Mouse (Mus musculus) hindbrain, embryonic 11.5 days (tissue): Measurements from ENCODE around the gene Rpl36. TPM values are rescaled to one million over a fixed set of nuclear protein-coding genes. Genes with fewer than 3 reads are reported as not detected.
"Not testable (repeated sequence)": the region's sequence is repeated elsewhere in the genome, so short reads cannot be mapped to it uniquely, and the experiment has no call there.

Experiments used
- ATAC-seq: fragments of 200-750 bp; cut with Nextera tagmentation; 2 replicates; pipeline ENCODE4 v1.8.0; 2017; ENCODE audit warnings: mild to moderate bottlenecking, moderate TSS enrichment, moderate library complexity; ENCODE audit not compliant: low FRiP score
- DNase-seq: peaks from one replicate; pipeline ENCODE4 v3.0.0-alpha.2; 2015; ENCODE audit warnings: low spot score
- H3K27ac ChIP-seq: fragments of 300-500 bp; sonication (generic); 2 replicates; pipeline ENCODE4 v1.5.1; 2014; ENCODE audit warnings: mild to moderate bottlenecking, low read depth, low read length
- H3K27me3 ChIP-seq: fragments of 300-500 bp; sonication (generic); 2 replicates; pipeline ENCODE4 v1.6.1; 2014; ENCODE audit warnings: mild to moderate bottlenecking, low read length, moderate library complexity, mixed read lengths; ENCODE audit not compliant: control insufficient read depth, insufficient read depth
- H3K36me3 ChIP-seq: fragments of 300-500 bp; sonication (generic); 2 replicates; pipeline ENCODE4 v1.6.1; 2014; ENCODE audit warnings: mild to moderate bottlenecking, low read length, moderate library complexity, mixed read lengths; ENCODE audit not compliant: control insufficient read depth, insufficient read depth
- H3K4me1 ChIP-seq: fragments of 300-500 bp; sonication (generic); replicated peaks from 2 replicates; pipeline ENCODE4 v1.6.1; 2014; ENCODE audit warnings: low read length, mixed read lengths; ENCODE audit not compliant: control insufficient read depth, insufficient read depth
- H3K4me2 ChIP-seq: fragments of 300-500 bp; sonication (generic); replicated peaks from 2 replicates; pipeline ENCODE4 v1.6.1; 2014; ENCODE audit warnings: mild to moderate bottlenecking, low read depth, low read length
- H3K4me3 ChIP-seq: fragments of 300-500 bp; sonication (generic); 2 replicates; pipeline ENCODE4 v1.5.1; 2014; ENCODE audit warnings: low read depth, low read length
- H3K9ac ChIP-seq: fragments of 300-500 bp; sonication (generic); 2 replicates; pipeline ENCODE4 v1.6.1; 2014; ENCODE audit warnings: low read depth, low read length
- H3K9me3 ChIP-seq: fragments of 300-500 bp; sonication (generic); 2 replicates; pipeline ENCODE4 v1.6.1; 2016; ENCODE audit warnings: low read length; ENCODE audit not compliant: control insufficient read depth
- WGBS: fragments of 180-500 bp; shearing (Covaris S2); extraction: QIAGEN DNeasy Blood & Tissue Kit; methylation state at CpG from one replicate; pipeline ENCODE4 v1.1.7; 2014; 5-methylcytosine and 5-hydroxymethylcytosine counted together
- polyA plus RNA-seq: library from polyadenylated mRNA; unstranded; fragments of >200 nt; fragmentation: Nextera tagmentation; extraction: Ambion mirVana; gene quantifications from 2 replicates; pipeline ENCODE4 v1.2.1, GENCODE M21; 2014

The Rpl36 gene
- polyA plus RNA-seq, 1 experiment from 2014 or later = 1,259 TPM

DNA sequence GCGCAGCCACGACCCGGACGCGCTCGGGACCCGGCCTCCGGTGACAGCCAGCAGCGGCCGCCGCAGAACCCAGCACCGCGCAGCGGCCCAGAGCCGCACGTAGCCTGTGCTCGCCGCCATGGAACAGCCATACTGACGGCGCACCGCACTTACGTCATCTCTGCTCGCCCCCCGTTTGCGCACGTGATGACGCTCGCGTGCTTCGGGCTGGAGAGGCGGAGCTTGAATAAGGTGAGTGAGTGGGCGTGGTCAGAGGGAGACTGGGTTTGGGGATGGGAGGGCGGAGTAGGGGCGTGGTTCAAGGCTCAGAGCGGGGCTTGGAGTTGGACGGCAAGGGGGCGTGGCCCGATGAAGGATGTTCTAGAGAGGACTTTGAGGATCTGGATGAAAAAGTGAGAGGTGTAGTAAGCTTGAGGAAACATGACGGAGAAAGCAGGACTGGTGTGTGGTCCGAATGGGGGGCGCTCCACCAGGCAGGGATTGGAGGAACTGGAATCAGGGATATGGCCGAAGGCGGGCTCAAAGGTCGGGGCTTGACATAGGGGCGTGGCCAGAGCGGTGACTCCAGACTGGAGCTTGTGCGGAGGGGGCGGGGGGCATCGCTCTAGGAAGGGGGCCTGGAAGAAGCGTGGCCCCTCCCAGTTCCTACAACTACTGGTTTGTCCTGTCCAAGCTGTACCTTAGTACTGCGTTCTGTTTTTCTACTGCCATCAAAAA is 13.7 kb downstream of the Rpl36 start, which contains the start of gene Lonp1:
TSS of gene Lonp1 (minus strand) at position 134 of the 717 bp plus-strand sequence.
- Histone ChIP-seq H3K4me1 (peaks cover 2% of the 10 kb centered on the region; the same call in 1 of the 2 replicates), H3K9ac (peak within 1 kb of the TSS; percentile 82), H3K4me3 (peak within 1 kb of the TSS; percentile 96), H3K27me3 (no peaks in the 10 kb centered on the region), H3K4me2 (peak within 1 kb of the TSS; percentile 94), H3K9me3 (no peaks in the 10 kb centered on the region), H3K27ac (0 out of 2 replicates have a peak within 1 kb of the TSS, but pooled peaks have one; percentile 36), H3K36me3 (no peaks in the 10 kb centered on the region)
- ATAC-seq (peak; percentile 91), DNase-seq (peak; percentile 100)
- WGBS = under 1% methylated on average over 51 of the region's 51 CpGs

GRCm38 (mm10) chr17:56627530-56628277 is 14.5 kb downstream of the Rpl36 start, which contains the start of gene Catsperd:
Gene Catsperd (plus strand): TSS chr17:56628143.
- Histone ChIP-seq H3K27me3 (no peaks in the 10 kb centered on the region), H3K9ac (peak within 1 kb of the TSS; percentile 82), H3K27ac (no peak within 1 kb of the TSS), H3K36me3 (no peaks in the 10 kb centered on the region), H3K9me3 (no peaks in the 10 kb centered on the region), H3K4me2 (peak within 1 kb of the TSS; percentile 94), H3K4me1 (peaks cover 2% of the 10 kb centered on the region; the same call in 1 of the 2 replicates), H3K4me3 (peak within 1 kb of the TSS; percentile 96)
- DNase-seq (peak; percentile 56), ATAC-seq (peak; percentile 53)
- 11% methylated on average over 26 of the region's 26 CpGs for WGBS

DNA sequence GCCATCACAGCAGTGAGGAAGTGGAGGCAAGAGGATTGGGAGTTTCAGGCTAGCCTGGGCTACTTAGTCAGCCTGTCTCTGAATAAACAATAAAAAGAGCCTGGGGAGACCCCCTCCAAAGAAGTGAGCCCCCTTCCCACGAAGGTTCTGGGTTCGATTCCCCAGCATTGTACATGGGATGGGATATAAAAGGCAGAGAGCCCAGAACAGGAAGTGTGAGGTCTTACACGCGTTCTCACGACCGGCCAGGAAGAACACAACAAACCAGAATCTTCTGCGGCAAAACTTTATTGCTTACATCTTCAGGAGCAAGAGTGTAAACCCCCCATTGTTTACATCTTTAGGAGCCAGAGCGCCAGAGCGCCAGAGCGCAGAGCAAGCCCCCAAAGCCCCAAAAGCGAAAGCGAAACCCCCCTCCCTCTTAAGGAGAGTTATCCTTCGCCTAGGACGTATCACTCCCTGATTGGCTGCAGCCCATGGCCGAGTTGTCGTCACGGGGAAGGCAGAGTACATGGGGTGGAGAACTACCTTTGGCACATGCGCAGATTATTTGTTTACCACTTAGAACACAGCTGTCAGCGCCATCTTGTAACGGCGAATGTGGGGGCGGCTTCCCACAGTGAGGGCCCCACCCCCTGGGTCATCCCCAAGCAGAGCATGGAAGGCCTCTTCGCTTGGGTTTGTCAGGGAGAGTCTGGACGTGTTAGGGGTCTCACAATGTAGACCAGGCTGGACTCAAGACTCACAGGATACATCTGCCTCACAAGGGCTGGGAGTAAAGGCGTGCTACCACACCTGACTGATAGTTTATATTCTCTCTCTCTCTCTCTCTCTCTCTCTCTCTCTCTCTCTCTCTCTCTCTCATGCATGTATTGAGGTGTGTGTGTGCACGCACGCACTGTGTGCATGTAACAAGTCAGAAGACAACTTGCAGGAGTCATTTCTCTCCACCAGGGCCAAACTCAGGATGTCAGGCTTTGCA is 16.9 kb downstream of the Rpl36 start:
- H3K27ac ChIP-seq, H3K4me2 ChIP-seq, H3K4me1 ChIP-seq, H3K9me3 ChIP-seq, H3K9ac ChIP-seq, H3K4me3 ChIP-seq, H3K36me3 ChIP-seq, H3K27me3 ChIP-seq, ATAC-seq, DNase-seq: not testable (repeated sequence)
- WGBS = 88% methylated on average over 26 of the region's 27 CpGs

DNA sequence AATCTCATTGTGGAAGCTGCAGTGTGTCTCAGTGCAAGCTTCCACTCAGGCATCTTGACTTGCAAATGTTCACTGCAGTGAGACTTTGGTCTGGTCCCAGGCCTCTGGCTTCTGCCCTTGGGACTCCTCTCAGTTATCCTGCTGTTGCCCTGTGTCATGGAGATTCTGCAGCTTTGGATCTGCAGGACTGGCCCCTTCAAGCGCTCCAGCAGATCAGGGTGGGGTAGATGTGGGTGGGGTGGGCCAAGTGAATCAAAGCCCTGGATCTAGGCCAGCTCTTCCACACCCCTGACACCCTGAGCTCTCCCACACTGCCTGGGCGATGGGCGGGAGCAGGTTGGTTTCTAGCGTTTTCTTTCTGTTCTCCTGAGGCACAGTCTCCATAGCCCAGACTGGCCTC is 18.6 kb downstream of the Rpl36 start:
- peaks cover 2% of the 10 kb centered on the region; the same call in 1 of the 2 replicates for H3K4me1 ChIP-seq
- no peaks in the 10 kb centered on the region for H3K27me3 ChIP-seq
- no peak overlapping the region for H3K4me2 ChIP-seq
- WGBS = 59% methylated on average over 4 of the region's 4 CpGs
- no peak overlapping the region for H3K27ac ChIP-seq
- no peak overlapping the region for H3K4me3 ChIP-seq
- no peak for DNase-seq
- no peaks in the 10 kb centered on the region for H3K36me3 ChIP-seq
- ATAC-seq = no peak
- H3K9me3 ChIP-seq = no peaks in the 10 kb centered on the region
- no peak overlapping the region for H3K9ac ChIP-seq

DNA sequence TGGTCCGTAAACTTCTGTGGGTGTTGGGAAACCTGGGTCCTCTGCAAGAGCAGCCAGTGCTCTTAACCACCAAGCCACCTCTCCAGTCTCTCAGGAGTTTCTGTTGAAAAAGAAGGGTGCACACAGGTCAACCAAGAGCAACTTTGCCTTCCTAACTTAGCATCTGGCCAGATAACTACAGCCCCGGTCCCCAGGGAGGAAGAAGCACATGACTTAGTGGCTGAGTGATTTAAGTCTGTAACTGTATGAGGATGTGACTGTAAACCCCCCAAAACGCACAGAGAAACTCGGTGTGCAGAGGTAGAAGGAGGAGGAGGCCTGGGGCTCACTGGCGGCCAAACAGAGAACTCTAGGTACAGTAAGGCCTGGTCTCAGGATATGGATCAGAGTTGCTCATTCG is 20.8 kb downstream of the Rpl36 start:
- Histone ChIP-seq H3K9me3 (no peaks in the 10 kb centered on the region), H3K27me3 (no peaks in the 10 kb centered on the region), H3K4me2 (no peak overlapping the region), H3K4me3 (no peak overlapping the region), H3K36me3 (no peaks in the 10 kb centered on the region), H3K9ac (no peak overlapping the region), H3K4me1 (no peaks in the 10 kb centered on the region), H3K27ac (no peak overlapping the region)
- no peak for DNase-seq
- ATAC-seq = no peak
- WGBS = 86% methylated on average over 6 of the region's 6 CpGs

GRCm38 (mm10) chr17:56643237-56643636 is 30.0 kb downstream of the Rpl36 start:
- 85% methylated on average over 4 of the region's 4 CpGs for WGBS
- Histone ChIP-seq H3K27me3 (no peaks in the 10 kb centered on the region), H3K27ac (no peak overlapping the region), H3K36me3 (no peaks in the 10 kb centered on the region), H3K9ac (no peak overlapping the region), H3K4me1 (no peaks in the 10 kb centered on the region), H3K9me3 (no peaks in the 10 kb centered on the region), H3K4me2 (no peak overlapping the region), H3K4me3 (no peak overlapping the region)
- DNase-seq (no peak), ATAC-seq (no peak)

DNA sequence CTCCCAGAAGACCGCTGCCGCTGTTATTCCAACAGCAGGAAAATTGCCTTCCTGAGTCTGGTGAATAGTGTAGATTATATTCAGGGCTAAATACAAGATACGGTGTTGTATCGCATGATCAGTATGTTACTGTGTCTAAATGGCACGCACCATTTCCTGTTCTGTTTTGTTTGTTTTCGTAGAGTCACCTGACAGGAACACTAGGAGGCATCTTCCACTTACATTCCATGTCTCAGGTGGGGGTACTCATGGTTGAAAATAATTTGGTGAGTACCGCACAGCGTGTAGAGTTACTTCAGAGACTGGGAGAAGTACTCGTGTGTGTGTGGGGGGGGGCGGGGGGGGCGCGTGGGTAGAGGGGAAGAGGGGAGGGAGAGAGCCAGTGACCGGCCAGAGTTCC is 34.3 kb downstream of the Rpl36 start:
- DNase-seq = no peak

GRCm38 (mm10) chr17:56651801-56652200 is 38.6 kb downstream of the Rpl36 start:
- no peak for DNase-seq
- H3K9me3 ChIP-seq = no peaks in the 10 kb centered on the region

More for the DNA sequence above, 34.3 kb downstream of the Rpl36 start:
- no peak overlapping the region for H3K4me2 ChIP-seq
- no peaks in the 10 kb centered on the region for H3K9me3 ChIP-seq
- no peak overlapping the region for H3K4me3 ChIP-seq
- H3K27ac ChIP-seq = no peak overlapping the region
- no peaks in the 10 kb centered on the region for H3K36me3 ChIP-seq
- H3K27me3 ChIP-seq = no peaks in the 10 kb centered on the region
- 81% methylated on average over 9 of the region's 13 CpGs for WGBS
- H3K4me1 ChIP-seq = no peaks in the 10 kb centered on the region
- no peak for ATAC-seq
- no peak overlapping the region for H3K9ac ChIP-seq

More at GRCm38 (mm10) chr17:56651801-56652200, 38.6 kb downstream of the Rpl36 start:
- ATAC-seq = no peak
- H3K4me2 ChIP-seq = no peak overlapping the region
- no peaks in the 10 kb centered on the region for H3K36me3 ChIP-seq
- H3K9ac ChIP-seq = no peak overlapping the region
- H3K4me1 ChIP-seq = no peaks in the 10 kb centered on the region
- no peak overlapping the region for H3K27ac ChIP-seq
- WGBS = 36% methylated on average over 10 of the region's 10 CpGs
- H3K27me3 ChIP-seq = no peaks in the 10 kb centered on the region
- H3K4me3 ChIP-seq = no peak overlapping the region
